Mouse (Mus musculus): Measurements from ENCODE around the gene Sh3pxd2b. TPM values are rescaled to one million over a fixed set of nuclear protein-coding genes. Genes with fewer than 3 reads are reported as not detected.

Gene Sh3pxd2b
- polyA plus RNA-seq, 1 experiment from 2014 or later = 31.3 TPM

- no peak for ATAC-seq (ENCODE audit: low read depth)
These were observed 98.1 kb downstream of the Sh3pxd2b start for GRCm38 (mm10) chr11:32445637-32446226.

DNA sequence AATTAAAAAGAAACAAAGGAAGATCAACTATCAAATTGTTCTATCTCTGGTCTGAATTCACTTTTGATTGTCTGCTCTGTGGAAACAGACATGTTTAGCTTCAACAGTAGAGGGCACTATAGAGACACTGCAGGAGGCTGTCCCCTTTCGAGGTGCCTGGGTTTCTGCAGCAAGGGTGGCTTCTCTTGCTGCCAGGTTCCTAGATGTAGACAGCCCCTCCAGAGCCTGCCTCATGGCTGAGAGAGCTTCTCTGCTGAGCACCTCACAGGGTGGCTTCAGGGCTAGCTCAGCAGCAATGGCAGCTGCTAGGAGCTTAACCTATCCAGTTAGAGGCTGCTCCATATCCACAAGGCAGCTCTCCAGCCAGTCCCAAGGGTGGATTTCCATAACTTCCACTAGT, 102.6 kb downstream of the Sh3pxd2b start:
- no peak overlapping the region for H3K4me3 ChIP-seq (ENCODE audit: low read depth, low read length)
- DNase-seq (ENCODE audit: low spot score) (peak; percentile 79), ATAC-seq (ENCODE audit: low read depth) (no peak)
- H3K27me3 ChIP-seq (replicated peaks; ENCODE audit: control insufficient read depth, insufficient read depth, low read length) = no peaks in the 10 kb centered on the region
- H3K4me2 ChIP-seq (ENCODE audit: low read depth, low read length) = no peak overlapping the region
- H3K9ac ChIP-seq (ENCODE audit: low read depth, low read length) = no peak overlapping the region
- H3K27ac ChIP-seq (replicated peaks; ENCODE audit: low read depth, low read length) = no peak overlapping the region
- H3K9me3 ChIP-seq (ENCODE audit: control insufficient read depth, low read length) = no peaks in the 10 kb centered on the region
- WGBS = 0% methylated on average over 1 of the region's 1 CpGs
- H3K4me1 ChIP-seq (ENCODE audit: control insufficient read depth, insufficient read depth, low read length) = peaks cover 13% of the 10 kb centered on the region
- no peaks in the 10 kb centered on the region for H3K36me3 ChIP-seq (ENCODE audit: control insufficient read depth, insufficient read depth, low read length)

More at GRCm38 (mm10) chr11:32445637-32446226, 98.1 kb downstream of the Sh3pxd2b start:
- H3K4me1 ChIP-seq (ENCODE audit: control insufficient read depth, insufficient read depth, low read length) = no peaks in the 10 kb centered on the region
- DNase-seq (ENCODE audit: low spot score) = no peak
- H3K27me3 ChIP-seq (replicated peaks; ENCODE audit: control insufficient read depth, insufficient read depth, low read length) = no peaks in the 10 kb centered on the region
- no peaks in the 10 kb centered on the region for H3K36me3 ChIP-seq (ENCODE audit: control insufficient read depth, insufficient read depth, low read length)
- H3K9me3 ChIP-seq (ENCODE audit: control insufficient read depth, low read length) = no peaks in the 10 kb centered on the region
- H3K4me2 ChIP-seq (ENCODE audit: low read depth, low read length) = no peak overlapping the region
- no peak overlapping the region for H3K4me3 ChIP-seq (ENCODE audit: low read depth, low read length)
- WGBS = 77% methylated on average over 6 of the region's 6 CpGs
- H3K27ac ChIP-seq (replicated peaks; ENCODE audit: low read depth, low read length) = no peak overlapping the region
- no peak overlapping the region for H3K9ac ChIP-seq (ENCODE audit: low read depth, low read length)

DNA sequence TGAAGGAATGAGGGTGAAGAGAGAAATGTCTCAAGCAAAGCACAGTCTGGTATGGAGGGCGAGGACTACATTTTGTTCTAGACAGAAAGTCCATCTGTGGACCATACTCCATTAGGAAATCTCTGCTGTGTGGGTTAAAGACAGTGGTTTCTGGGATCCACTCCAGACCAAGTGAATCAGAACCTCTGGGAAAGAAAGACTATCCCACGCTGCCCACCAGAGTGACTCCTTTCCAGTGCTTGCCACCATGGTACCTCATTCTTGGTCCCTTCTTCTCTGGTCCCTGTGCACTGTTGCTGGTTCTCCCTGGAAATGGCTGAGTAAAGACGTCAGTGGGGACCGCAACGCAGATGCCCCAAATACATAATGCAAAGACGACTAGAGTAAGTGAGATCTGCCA, 103.7 kb downstream of the Sh3pxd2b start:
- H3K9ac ChIP-seq (ENCODE audit: low read depth, low read length) = no peak overlapping the region
- no peaks in the 10 kb centered on the region for H3K36me3 ChIP-seq (ENCODE audit: control insufficient read depth, insufficient read depth, low read length)
- no peaks in the 10 kb centered on the region for H3K27me3 ChIP-seq (replicated peaks; ENCODE audit: control insufficient read depth, insufficient read depth, low read length)
- no peaks in the 10 kb centered on the region for H3K9me3 ChIP-seq (ENCODE audit: control insufficient read depth, low read length)
- ATAC-seq (ENCODE audit: low read depth) = no peak
- H3K4me1 ChIP-seq (ENCODE audit: control insufficient read depth, insufficient read depth, low read length) = peaks cover 13% of the 10 kb centered on the region
- no peak for DNase-seq (ENCODE audit: low spot score)
- no peak overlapping the region for H3K4me3 ChIP-seq (ENCODE audit: low read depth, low read length)
- WGBS = 81% methylated on average over 6 of the region's 6 CpGs
- H3K27ac ChIP-seq (replicated peaks; ENCODE audit: low read depth, low read length) = no peak overlapping the region
- H3K4me2 ChIP-seq (ENCODE audit: low read depth, low read length) = no peak overlapping the region

- DNase-seq (ENCODE audit: low spot score) = no peak
- H3K4me3 ChIP-seq (ENCODE audit: low read depth, low read length) = no peak overlapping the region
- no peaks in the 10 kb centered on the region for H3K36me3 ChIP-seq (ENCODE audit: control insufficient read depth, insufficient read depth, low read length)
- no peak overlapping the region for H3K4me2 ChIP-seq (ENCODE audit: low read depth, low read length)
- no peaks in the 10 kb centered on the region for H3K9me3 ChIP-seq (ENCODE audit: control insufficient read depth, low read length)
- peaks cover 19% of the 10 kb centered on the region for H3K4me1 ChIP-seq (ENCODE audit: control insufficient read depth, insufficient read depth, low read length)
- H3K27me3 ChIP-seq (replicated peaks; ENCODE audit: control insufficient read depth, insufficient read depth, low read length) = no peaks in the 10 kb centered on the region
- no peak for ATAC-seq (ENCODE audit: low read depth)
- peak overlapping the region; percentile 97; the same call in 1 of the 2 replicates for H3K27ac ChIP-seq (replicated peaks; ENCODE audit: low read depth, low read length)
- WGBS = 91% methylated on average over 4 of the region's 4 CpGs
- no peak overlapping the region for H3K9ac ChIP-seq (ENCODE audit: low read depth, low read length)
These were observed 105.1 kb downstream of the Sh3pxd2b start for GRCm38 (mm10) chr11:32452745-32453144.

GRCm38 (mm10) chr11:32453353-32453915, 105.8 kb downstream of the Sh3pxd2b start:
- peak overlapping the region; percentile 90 for H3K4me2 ChIP-seq (ENCODE audit: low read depth, low read length)
- DNase-seq (ENCODE audit: low spot score) = peak; percentile 43
- no peaks in the 10 kb centered on the region for H3K9me3 ChIP-seq (ENCODE audit: control insufficient read depth, low read length)

DNA sequence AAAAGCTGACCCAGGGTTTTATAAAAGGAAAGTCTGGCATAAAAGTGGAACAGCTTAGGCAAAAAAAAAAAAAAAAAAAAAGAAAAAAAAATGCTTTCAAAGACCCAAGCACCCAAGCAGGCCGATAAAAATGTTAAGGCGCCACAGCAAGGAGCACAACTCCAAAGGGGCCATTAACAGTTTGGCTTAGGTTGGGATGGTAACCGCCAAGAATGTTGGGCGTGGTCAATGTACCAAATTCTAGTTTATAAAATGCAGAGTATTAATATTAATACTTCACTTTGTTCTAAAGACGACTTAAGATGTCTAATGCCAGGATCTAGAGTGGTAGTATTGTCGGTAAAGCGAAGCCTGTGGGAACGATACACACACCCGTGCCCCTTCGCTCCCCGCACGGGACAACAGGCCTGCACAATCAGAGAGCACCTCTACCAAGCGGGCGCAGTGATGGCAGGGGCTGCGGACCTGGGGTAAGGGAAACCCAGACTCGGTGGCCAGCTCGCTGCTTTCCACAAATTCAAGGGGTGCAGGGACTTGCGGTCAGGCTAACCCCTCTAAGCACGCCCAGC, 106.7 kb downstream of the Sh3pxd2b start:
- Histone ChIP-seq H3K27ac (replicated peaks; ENCODE audit: low read depth, low read length) (peak overlapping the region; percentile 97), H3K9me3 (ENCODE audit: control insufficient read depth, low read length) (no peaks in the 10 kb centered on the region), H3K9ac (ENCODE audit: low read depth, low read length) (peak overlapping the region; percentile 94), H3K27me3 (replicated peaks; ENCODE audit: control insufficient read depth, insufficient read depth, low read length) (no peaks in the 10 kb centered on the region), H3K36me3 (ENCODE audit: control insufficient read depth, insufficient read depth, low read length) (no peaks in the 10 kb centered on the region), H3K4me1 (ENCODE audit: control insufficient read depth, insufficient read depth, low read length) (peaks cover 19% of the 10 kb centered on the region), H3K4me3 (ENCODE audit: low read depth, low read length) (peak overlapping the region; percentile 98), H3K4me2 (ENCODE audit: low read depth, low read length) (peak overlapping the region; percentile 90)
- ATAC-seq (ENCODE audit: low read depth) (no peak; the same call in 1 of the 2 replicates), DNase-seq (ENCODE audit: low spot score) (peak; percentile 54)
- 4% methylated on average over 18 of the region's 19 CpGs for WGBS

More at GRCm38 (mm10) chr11:32453353-32453915, 105.8 kb downstream of the Sh3pxd2b start:
- WGBS = 35% methylated on average over 8 of the region's 8 CpGs
- Histone ChIP-seq H3K9ac (ENCODE audit: low read depth, low read length) (0 out of 2 replicates have a peak overlapping the region, but pooled peaks have one; percentile 7), H3K4me1 (ENCODE audit: control insufficient read depth, insufficient read depth, low read length) (peaks cover 19% of the 10 kb centered on the region), H3K4me3 (ENCODE audit: low read depth, low read length) (no peak overlapping the region), H3K36me3 (ENCODE audit: control insufficient read depth, insufficient read depth, low read length) (no peaks in the 10 kb centered on the region), H3K27ac (replicated peaks; ENCODE audit: low read depth, low read length) (peak overlapping the region; percentile 97), H3K27me3 (replicated peaks; ENCODE audit: control insufficient read depth, insufficient read depth, low read length) (no peaks in the 10 kb centered on the region)
- no peak for ATAC-seq (ENCODE audit: low read depth)

GRCm38 (mm10) chr11:32454800-32455506, 107.3 kb downstream of the Sh3pxd2b start, which contains the start of gene Ubtd2:
Ubtd2 (plus strand) TSS chr11:32455370.
- peak within 1 kb of the TSS; percentile 90 for H3K4me2 ChIP-seq (ENCODE audit: low read depth, low read length)
- no peaks in the 10 kb centered on the region for H3K27me3 ChIP-seq (replicated peaks; ENCODE audit: control insufficient read depth, insufficient read depth, low read length)
- H3K36me3 ChIP-seq (ENCODE audit: control insufficient read depth, insufficient read depth, low read length) = no peaks in the 10 kb centered on the region
- peak within 1 kb of the TSS; percentile 98 for H3K4me3 ChIP-seq (ENCODE audit: low read depth, low read length)
- ATAC-seq (ENCODE audit: low read depth) = peak; percentile 97
- H3K9ac ChIP-seq (ENCODE audit: low read depth, low read length) = peak within 1 kb of the TSS; percentile 94
- peak; percentile 97 for DNase-seq (ENCODE audit: low spot score)
- peak within 1 kb of the TSS; percentile 97 for H3K27ac ChIP-seq (replicated peaks; ENCODE audit: low read depth, low read length)
- no peaks in the 10 kb centered on the region for H3K9me3 ChIP-seq (ENCODE audit: control insufficient read depth, low read length)
- 0% methylated on average over 31 of the region's 86 CpGs for WGBS
- H3K4me1 ChIP-seq (ENCODE audit: control insufficient read depth, insufficient read depth, low read length) = peaks cover 19% of the 10 kb centered on the region

- peak overlapping the region; percentile 97 for H3K27ac ChIP-seq (replicated peaks; ENCODE audit: low read depth, low read length)
- H3K9ac ChIP-seq (ENCODE audit: low read depth, low read length) = peak overlapping the region; percentile 94
- peak overlapping the region; percentile 90 for H3K4me2 ChIP-seq (ENCODE audit: low read depth, low read length)
- H3K36me3 ChIP-seq (ENCODE audit: control insufficient read depth, insufficient read depth, low read length) = no peaks in the 10 kb centered on the region
- H3K4me1 ChIP-seq (ENCODE audit: control insufficient read depth, insufficient read depth, low read length) = peaks cover 19% of the 10 kb centered on the region
- H3K9me3 ChIP-seq (ENCODE audit: control insufficient read depth, low read length) = no peaks in the 10 kb centered on the region
- H3K4me3 ChIP-seq (ENCODE audit: low read depth, low read length) = peak overlapping the region; percentile 98
- under 1% methylated on average over 40 of the region's 58 CpGs for WGBS
- no peaks in the 10 kb centered on the region for H3K27me3 ChIP-seq (replicated peaks; ENCODE audit: control insufficient read depth, insufficient read depth, low read length)
- ATAC-seq (ENCODE audit: low read depth) (peak; percentile 28), DNase-seq (ENCODE audit: low spot score) (peak; percentile 78)
These were observed 108.0 kb downstream of the Sh3pxd2b start for GRCm38 (mm10) chr11:32455507-32456141.

Data from embryonic facial prominence, embryonic 14.5 days (tissue).